Mouse (Mus musculus) hindbrain, postnatal 0 days (tissue): ENCODE data around the gene Apoc4. TPM values are rescaled to one million over a fixed set of nuclear protein-coding genes. Genes with fewer than 3 reads are reported as not detected.

Experiments used
- ATAC-seq: fragments of 200-750 bp; cut with Nextera tagmentation; 2 replicates; pipeline ENCODE4 v1.8.0; 2017; ENCODE audit warnings: mild to moderate bottlenecking, moderate TSS enrichment, moderate library complexity
- DNase-seq: peaks from one replicate; pipeline ENCODE4 v3.0.0-alpha.2; 2015; ENCODE audit warnings: low spot score
- H3K27ac ChIP-seq: fragments of 300-500 bp; sonication (generic); 2 replicates; pipeline ENCODE4 v1.5.1; 2014; ENCODE audit warnings: mild to moderate bottlenecking
- H3K27me3 ChIP-seq: fragments of 300-500 bp; sonication (generic); 2 replicates; pipeline ENCODE4 v1.6.1; 2014; ENCODE audit warnings: low read length, mixed read lengths; ENCODE audit not compliant: insufficient read depth
- H3K36me3 ChIP-seq: fragments of 300-500 bp; sonication (generic); 2 replicates; pipeline ENCODE4 v1.6.1; 2014; ENCODE audit warnings: low read length, mixed read lengths; ENCODE audit not compliant: insufficient read depth
- H3K4me1 ChIP-seq: fragments of 300-500 bp; sonication (generic); 2 replicates; pipeline ENCODE4 v1.6.1; 2014; ENCODE audit warnings: antibody characterized with exemption, low read length, mixed read lengths; ENCODE audit not compliant: insufficient read depth
- H3K4me2 ChIP-seq: fragments of 300-500 bp; sonication (generic); 2 replicates; pipeline ENCODE4 v1.6.1; 2014; ENCODE audit warnings: low read depth, mild to moderate bottlenecking, low read length, moderate library complexity, mixed read lengths
- H3K4me3 ChIP-seq: fragments of 300-500 bp; sonication (generic); 2 replicates; pipeline ENCODE4 v1.5.1; 2014; ENCODE audit warnings: low read length
- H3K9ac ChIP-seq: fragments of 300-500 bp; sonication (generic); replicated peaks from 2 replicates; pipeline ENCODE4 v1.6.1; 2014; ENCODE audit warnings: mild to moderate bottlenecking, low read length, moderate library complexity, mixed read lengths
- H3K9me3 ChIP-seq: fragments of 300-500 bp; sonication (generic); 2 replicates; pipeline ENCODE4 v1.6.1; 2016; ENCODE audit warnings: low read length, mixed read lengths
- CTCF ChIP-seq: IDR thresholded peaks from 2 replicates; pipeline ENCODE4 v1.5.1; 2016; ENCODE audit warnings: antibody characterized with exemption, control low read depth, low read depth
- WGBS: fragments of 180-500 bp; shearing (Covaris S2); extraction: QIAGEN DNeasy Blood & Tissue Kit; methylation state at CpG from one replicate; pipeline ENCODE4 v1.1.7; 2014; 5-methylcytosine and 5-hydroxymethylcytosine counted together
- polyA plus RNA-seq: library from polyadenylated mRNA; unstranded; fragments of >200 nt; fragmentation: Nextera tagmentation; extraction: Ambion mirVana; gene quantifications from 2 replicates; pipeline ENCODE4 v1.2.1, GENCODE M21; 2015
- total RNA-seq: library from RNA; depleted of rRNA; stranded (reverse); fragments of >200 nt; gene quantifications from 2 replicates; pipeline ENCODE4 v1.2.3, GENCODE M21; 2014; rRNA removed

Apoc4 gene
- not detected in 2 replicates for total RNA-seq
- not detected in 2 replicates for polyA plus RNA-seq

GRCm38 (mm10) chr7:19681202-19681694, at the start of gene Apoc4, which contains the start of gene Gm44805:
Gene Apoc4 (minus strand): TSS chr7:19681479.
Gene Gm44805 (minus strand): TSS chr7:19681423.
- Histone ChIP-seq H3K4me2 (no peak within 1 kb of the TSS), H3K9me3 (no peaks in the 10 kb centered on the region), H3K36me3 (no peaks in the 10 kb centered on the region), H3K27me3 (no peaks in the 10 kb centered on the region), H3K27ac (no peak within 1 kb of the TSS), H3K4me3 (no peak within 1 kb of the TSS), H3K4me1 (no peaks in the 10 kb centered on the region), H3K9ac (no peak within 1 kb of the TSS)
- DNase-seq (no peak), ATAC-seq (no peak)
- TF ChIP-seq CTCF = no peak
- WGBS = 60% methylated on average over 8 of the region's 8 CpGs

- no peak for TF ChIP-seq CTCF
- H3K27me3 ChIP-seq = no peaks in the 10 kb centered on the region
- no peak overlapping the region for H3K4me2 ChIP-seq
- no peaks in the 10 kb centered on the region for H3K4me1 ChIP-seq
- H3K36me3 ChIP-seq = peaks cover 54% of the 10 kb centered on the region
- no peak overlapping the region for H3K4me3 ChIP-seq
- H3K9ac ChIP-seq = no peak overlapping the region
- H3K27ac ChIP-seq = no peak overlapping the region
- no peaks in the 10 kb centered on the region for H3K9me3 ChIP-seq
- DNase-seq = no peak
- 93% methylated on average over 3 of the region's 4 CpGs for WGBS
- ATAC-seq = no peak
Observed at GRCm38 (mm10) chr7:19726541-19726940, 45.3 kb upstream of the Apoc4 start.

GRCm38 (mm10) chr7:19724167-19724566, 42.9 kb upstream of the Apoc4 start:
- Histone ChIP-seq H3K36me3 (peaks cover 35% of the 10 kb centered on the region), H3K9ac (no peak overlapping the region), H3K4me2 (no peak overlapping the region), H3K4me3 (no peak overlapping the region), H3K9me3 (0 out of 2 replicates have a peak, but pooled peaks cover 2% of the 10 kb centered on the region), H3K27ac (no peak overlapping the region), H3K4me1 (no peaks in the 10 kb centered on the region), H3K27me3 (no peaks in the 10 kb centered on the region)
- TF ChIP-seq CTCF = no peak
- DNase-seq (no peak), ATAC-seq (no peak)
- WGBS = 93% methylated on average over 12 of the region's 12 CpGs

- ATAC-seq (no peak), DNase-seq (no peak)
- Histone ChIP-seq H3K27me3 (no peaks in the 10 kb centered on the region), H3K36me3 (peaks cover 26% of the 10 kb centered on the region), H3K9me3 (0 out of 2 replicates have a peak, but pooled peaks cover 2% of the 10 kb centered on the region), H3K4me2 (no peak overlapping the region), H3K9ac (no peak overlapping the region), H3K4me3 (no peak overlapping the region), H3K27ac (no peak overlapping the region), H3K4me1 (no peaks in the 10 kb centered on the region)
- WGBS = 91% methylated on average over 6 of the region's 6 CpGs
- TF ChIP-seq CTCF = no peak
Observed at GRCm38 (mm10) chr7:19722754-19723195, 41.5 kb upstream of the Apoc4 start.

GRCm38 (mm10) chr7:19719200-19719599, 37.9 kb upstream of the Apoc4 start:
- Histone ChIP-seq H3K27me3 (no peaks in the 10 kb centered on the region), H3K36me3 (peaks cover 5% of the 10 kb centered on the region; the same call in 1 of the 2 replicates), H3K9me3 (0 out of 2 replicates have a peak, but pooled peaks cover 2% of the 10 kb centered on the region), H3K27ac (no peak overlapping the region), H3K4me2 (no peak overlapping the region), H3K4me1 (peaks cover 9% of the 10 kb centered on the region; the same call in 1 of the 2 replicates), H3K4me3 (no peak overlapping the region), H3K9ac (no peak overlapping the region)
- WGBS = 91% methylated on average over 4 of the region's 4 CpGs
- ATAC-seq (no peak), DNase-seq (no peak)
- no peak for TF ChIP-seq CTCF

GRCm38 (mm10) chr7:19718297-19718952, 37.1 kb upstream of the Apoc4 start:
- ATAC-seq (no peak), DNase-seq (no peak)
- no peaks in the 10 kb centered on the region for H3K36me3 ChIP-seq
- TF ChIP-seq CTCF = no peak
- 0 out of 2 replicates have a peak, but pooled peaks cover 2% of the 10 kb centered on the region for H3K9me3 ChIP-seq
- H3K4me1 ChIP-seq = peaks cover 9% of the 10 kb centered on the region; the same call in 1 of the 2 replicates
- 93% methylated on average over 5 of the region's 5 CpGs for WGBS
- no peak overlapping the region for H3K4me2 ChIP-seq
- no peaks in the 10 kb centered on the region for H3K27me3 ChIP-seq
- no peak overlapping the region for H3K27ac ChIP-seq
- H3K4me3 ChIP-seq = no peak overlapping the region
- H3K9ac ChIP-seq = no peak overlapping the region

- Histone ChIP-seq H3K9me3 (0 out of 2 replicates have a peak, but pooled peaks cover 2% of the 10 kb centered on the region), H3K9ac (no peak overlapping the region), H3K4me1 (peaks cover 9% of the 10 kb centered on the region; the same call in 1 of the 2 replicates), H3K27me3 (no peaks in the 10 kb centered on the region), H3K36me3 (no peaks in the 10 kb centered on the region), H3K27ac (peak overlapping the region; percentile 87; the same call in 1 of the 2 replicates), H3K4me3 (no peak overlapping the region), H3K4me2 (no peak overlapping the region)
- ATAC-seq (no peak), DNase-seq (no peak)
- WGBS = 88% methylated on average over 4 of the region's 4 CpGs
- no peak for TF ChIP-seq CTCF
Observed at GRCm38 (mm10) chr7:19717346-19717745, 36.1 kb upstream of the Apoc4 start.
